Mouse (Mus musculus) embryonic fibroblast, embryonic 13.5 days (primary cell): ENCODE results near the gene B4galt2.

Experiments
- CTCF ChIP-seq: IDR thresholded peaks from 2 replicates; pipeline ENCODE4 v1.5.1; 2011; ENCODE audit warnings: mild to moderate bottlenecking, control low read depth, low read length, moderate library complexity, borderline replicate concordance; ENCODE audit not compliant: insufficient read depth
- POLR2A ChIP-seq: IDR thresholded peaks from 2 replicates; pipeline ENCODE4 v1.6.1; 2011; ENCODE audit warnings: low read depth, mild to moderate bottlenecking, control low read depth, low read length, moderate library complexity

DNA sequence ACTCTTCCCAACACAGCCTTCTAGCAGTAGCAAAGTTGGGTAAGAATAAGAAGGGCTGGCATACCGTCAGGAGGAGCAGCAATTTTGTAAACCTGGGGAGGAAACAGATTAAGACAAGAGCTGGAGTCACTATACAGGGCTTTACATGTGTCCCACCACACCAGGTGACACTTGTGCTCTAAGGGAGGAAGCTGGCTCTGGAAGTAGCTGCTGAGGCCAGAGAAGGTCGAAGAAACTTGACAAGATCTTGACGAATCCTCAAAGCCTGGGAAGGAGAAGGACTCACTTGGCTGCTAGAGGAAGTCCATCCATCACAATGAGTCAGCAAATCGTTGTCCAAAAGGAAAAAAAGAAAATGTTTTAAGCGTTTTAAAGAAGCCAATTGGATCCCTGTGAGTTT lies 33.1 kb upstream of the B4galt2 start:
- TF ChIP-seq CTCF (no peak), POLR2A (no peak)
